Mouse (Mus musculus): ENCODE measurements around the gene Gm10681. TPM values are rescaled to one million over a fixed set of nuclear protein-coding genes. Genes with fewer than 3 reads are reported as not detected.
"Not testable (repeated sequence)": the region's sequence is repeated elsewhere in the genome, so short reads cannot be mapped to it uniquely, and the experiment has no call there.

The Gm10681 gene
- polyA plus RNA-seq, 1 experiment from 2014 or later: not detected

DNA sequence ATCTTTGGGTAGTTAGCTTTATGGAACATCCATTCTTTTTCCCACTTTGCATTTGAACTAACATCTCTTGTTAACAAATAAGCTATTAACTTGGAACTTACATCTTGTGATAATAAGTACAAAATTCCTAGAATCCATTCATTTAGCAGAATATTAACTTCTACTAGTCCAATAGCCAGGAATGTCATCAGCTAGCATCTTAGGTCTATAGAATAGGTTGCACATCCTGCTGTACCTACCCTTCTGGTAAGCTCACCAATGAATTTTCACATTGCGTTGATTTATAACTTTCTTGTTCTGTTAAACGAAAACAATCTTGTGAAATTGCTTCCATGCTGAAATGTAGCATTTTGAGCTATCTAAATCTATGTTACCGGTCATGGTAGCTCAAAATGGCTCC is 23.7 kb downstream of the Gm10681 start:
- WGBS: no CpG with 5 or more reads among the region's 3 CpGs
- H3K27ac ChIP-seq; H3K4me3 ChIP-seq; H3K27me3 ChIP-seq; H3K36me3 ChIP-seq; ATAC-seq (ENCODE audit: low FRiP score, low read depth); H3K9ac ChIP-seq; H3K4me2 ChIP-seq (replicated peaks); H3K4me1 ChIP-seq; H3K9me3 ChIP-seq: not testable (repeated sequence)

DNA sequence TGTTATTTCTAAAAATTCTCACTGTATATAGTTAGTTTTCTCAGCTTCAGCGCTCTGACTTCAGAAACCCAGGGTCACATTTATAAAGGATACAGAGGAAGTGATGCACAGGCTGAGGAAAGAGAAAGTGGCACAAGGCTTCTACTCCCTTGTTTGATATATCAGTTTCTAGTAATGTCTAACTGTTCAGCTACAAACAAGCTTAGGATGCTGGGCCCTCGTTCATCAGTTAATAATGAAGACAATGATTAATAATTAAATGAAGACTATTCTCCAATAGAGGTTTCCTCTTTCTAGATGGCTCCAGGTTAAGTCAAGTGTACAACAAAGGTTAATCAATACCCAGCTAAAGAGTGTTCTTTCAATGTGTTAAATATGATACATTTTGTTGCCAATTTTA is 24.8 kb downstream of the Gm10681 start:
- H3K4me3 ChIP-seq; H3K27me3 ChIP-seq; ATAC-seq (ENCODE audit: low FRiP score, low read depth); H3K27ac ChIP-seq; H3K4me1 ChIP-seq; H3K36me3 ChIP-seq; H3K9ac ChIP-seq; H3K4me2 ChIP-seq (replicated peaks); H3K9me3 ChIP-seq: not testable (repeated sequence)
- no CpG with 5 or more reads among the region's 2 CpGs for WGBS

DNA sequence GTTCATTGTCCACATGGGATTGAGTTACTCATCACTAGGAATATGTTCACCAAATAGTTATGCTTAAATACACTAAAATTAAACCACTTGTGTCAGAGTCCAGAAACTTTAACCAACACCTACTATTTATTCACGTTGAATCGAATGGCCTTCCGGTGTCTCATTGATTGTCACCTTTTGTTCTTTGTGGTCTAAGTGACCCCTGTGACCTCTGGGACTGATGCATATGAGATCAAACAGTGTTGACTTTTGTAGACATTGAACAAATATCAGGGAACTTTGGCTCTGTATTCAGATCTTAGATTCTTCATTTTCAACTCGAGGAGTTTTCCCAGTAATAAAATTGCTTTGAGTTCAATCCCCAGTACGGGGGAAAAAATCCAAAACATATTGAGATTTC is 27.9 kb downstream of the Gm10681 start:
- H3K36me3 ChIP-seq; H3K27ac ChIP-seq; H3K9ac ChIP-seq; H3K4me1 ChIP-seq; H3K4me3 ChIP-seq; H3K4me2 ChIP-seq (replicated peaks); H3K9me3 ChIP-seq; ATAC-seq (ENCODE audit: low FRiP score, low read depth); H3K27me3 ChIP-seq: not testable (repeated sequence)
- WGBS: no CpG with 5 or more reads among the region's 5 CpGs

DNA sequence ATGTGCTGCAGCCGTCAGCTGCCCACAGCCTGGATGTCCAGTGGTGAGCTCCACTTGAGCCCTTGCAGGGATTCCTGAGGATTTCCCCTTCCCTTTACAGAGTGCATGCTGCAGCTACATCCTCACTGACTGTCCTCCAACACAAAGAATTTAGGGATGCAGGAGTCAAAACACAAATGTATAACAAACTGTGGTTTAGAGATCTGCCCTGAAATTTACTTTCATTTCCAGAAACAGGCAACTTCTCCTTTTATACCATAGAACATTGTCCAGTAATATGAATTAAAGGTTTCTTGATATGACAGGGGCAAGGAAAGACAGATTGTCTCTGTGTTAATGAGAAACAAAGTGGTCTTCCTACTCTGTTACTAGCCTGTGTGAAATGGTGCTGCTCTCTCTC is 37.8 kb downstream of the Gm10681 start:
- not testable (repeated sequence) for H3K4me1 ChIP-seq; H3K4me2 ChIP-seq (replicated peaks); H3K27ac ChIP-seq; H3K9ac ChIP-seq; H3K4me3 ChIP-seq; H3K27me3 ChIP-seq; ATAC-seq (ENCODE audit: low FRiP score, low read depth); H3K9me3 ChIP-seq; H3K36me3 ChIP-seq
- no CpG with 5 or more reads among the region's 1 CpGs for WGBS

DNA sequence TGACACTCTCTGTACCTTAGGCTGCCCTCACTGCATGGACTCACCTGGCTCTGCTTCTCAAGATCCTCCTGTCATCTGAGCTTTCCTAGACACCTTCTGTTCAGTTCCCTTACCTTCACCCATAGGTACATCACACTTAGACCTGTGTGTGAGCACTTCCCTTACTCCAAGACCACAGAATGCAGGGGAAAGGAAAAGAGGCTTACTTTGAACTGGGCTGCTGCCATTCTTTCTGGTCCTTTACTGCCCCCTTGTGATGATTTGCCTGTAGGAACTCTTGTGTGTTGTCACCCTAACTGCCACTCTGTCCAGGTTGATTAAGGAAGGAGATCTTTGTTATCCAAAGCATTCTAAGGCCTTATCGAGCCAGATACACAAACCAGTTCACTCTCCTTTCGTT is 38.4 kb downstream of the Gm10681 start:
- H3K9me3 ChIP-seq; ATAC-seq (ENCODE audit: low FRiP score, low read depth); H3K9ac ChIP-seq; H3K4me2 ChIP-seq (replicated peaks); H3K36me3 ChIP-seq; H3K27me3 ChIP-seq; H3K4me1 ChIP-seq; H3K27ac ChIP-seq; H3K4me3 ChIP-seq: not testable (repeated sequence)
- WGBS: no CpG with 5 or more reads among the region's 2 CpGs

DNA sequence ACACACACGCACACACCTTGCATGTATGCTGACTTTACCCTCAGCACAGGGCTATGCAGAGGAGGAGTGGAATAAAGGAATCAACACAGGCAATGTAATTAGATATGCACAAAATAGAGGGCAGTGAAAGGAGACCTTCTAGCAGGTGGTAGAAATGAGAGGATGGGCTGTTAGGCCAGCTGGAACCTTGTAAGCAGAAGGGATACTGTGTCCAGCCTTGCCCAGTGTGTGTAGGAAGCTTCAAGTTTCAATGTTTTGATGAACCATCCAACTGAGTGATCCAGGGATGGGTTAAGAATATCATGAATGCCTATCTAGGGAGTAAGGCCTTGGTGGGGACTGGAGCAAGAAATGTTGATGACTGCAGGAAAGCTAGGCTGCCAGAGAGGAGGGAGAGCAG is 40.1 kb downstream of the Gm10681 start:
- no CpG with 5 or more reads among the region's 1 CpGs for WGBS
- H3K9me3 ChIP-seq; ATAC-seq (ENCODE audit: low FRiP score, low read depth); H3K4me2 ChIP-seq (replicated peaks); H3K27me3 ChIP-seq; H3K4me1 ChIP-seq; H3K4me3 ChIP-seq; H3K27ac ChIP-seq; H3K9ac ChIP-seq; H3K36me3 ChIP-seq: not testable (repeated sequence)

DNA sequence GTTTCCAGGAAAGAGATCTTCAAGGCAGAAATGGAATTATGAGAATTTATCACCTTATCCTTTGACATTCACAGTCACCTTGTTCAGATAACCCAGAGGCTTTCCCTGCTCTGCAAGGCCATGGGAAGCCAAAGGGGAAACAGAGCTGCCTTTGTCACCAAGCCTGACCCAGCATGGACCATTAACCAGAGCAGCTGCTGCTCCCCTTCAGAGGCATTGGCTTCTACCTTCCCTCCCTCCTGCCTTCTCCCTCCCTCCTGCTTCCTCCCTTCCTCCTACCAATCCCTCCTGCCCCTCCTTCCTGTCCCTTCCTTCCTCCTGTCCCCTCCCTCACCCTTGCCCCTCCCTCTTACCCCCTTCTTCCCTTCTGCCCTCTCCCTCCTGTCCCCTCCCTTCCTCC is 41.0 kb downstream of the Gm10681 start:
- H3K27me3 ChIP-seq; H3K4me3 ChIP-seq; H3K36me3 ChIP-seq; H3K27ac ChIP-seq; H3K4me1 ChIP-seq; H3K9me3 ChIP-seq; H3K9ac ChIP-seq; ATAC-seq (ENCODE audit: low FRiP score, low read depth); H3K4me2 ChIP-seq (replicated peaks): not testable (repeated sequence)

DNA sequence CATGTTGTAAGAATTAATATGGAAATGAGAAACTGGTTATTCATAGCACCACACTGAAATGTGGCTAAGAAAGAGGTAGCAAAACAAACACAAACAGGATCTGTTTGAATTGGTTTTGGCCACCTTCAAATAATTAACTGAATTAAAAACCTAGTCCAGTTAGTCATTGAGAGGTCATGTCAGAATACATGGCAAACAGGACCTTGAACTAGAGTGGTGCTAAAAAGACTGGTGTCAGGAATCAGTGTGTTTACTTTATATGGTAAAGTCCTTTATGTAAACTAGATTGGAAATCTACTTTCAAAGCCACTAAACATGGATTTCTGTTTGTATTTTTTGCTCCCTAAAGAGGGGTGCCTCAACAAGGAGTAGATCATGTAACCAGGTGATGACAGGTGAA is 63.6 kb downstream of the Gm10681 start:
- not testable (repeated sequence) for H3K36me3 ChIP-seq; H3K27me3 ChIP-seq; H3K9me3 ChIP-seq; H3K9ac ChIP-seq; ATAC-seq (ENCODE audit: low FRiP score, low read depth); H3K4me1 ChIP-seq; H3K4me3 ChIP-seq; H3K4me2 ChIP-seq (replicated peaks); H3K27ac ChIP-seq

DNA sequence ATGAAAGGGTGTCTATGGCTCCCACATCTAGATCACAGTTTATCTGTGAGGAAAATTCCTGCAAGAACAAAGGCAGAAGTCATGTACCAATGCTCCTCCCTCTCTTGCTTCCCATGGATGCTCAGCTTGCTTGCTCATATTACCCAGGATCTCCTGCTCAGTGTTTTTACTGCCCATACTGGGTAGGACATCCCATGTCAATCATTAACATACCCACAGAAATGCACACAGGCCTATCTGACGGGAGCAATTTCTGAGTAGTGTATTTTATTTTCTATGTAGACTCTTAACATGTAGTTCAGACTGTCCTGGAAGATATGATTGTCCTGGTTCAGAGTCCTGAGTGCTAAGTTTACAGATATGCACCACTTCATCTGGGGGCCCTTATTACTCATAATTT is 64.1 kb downstream of the Gm10681 start:
- H3K27me3 ChIP-seq; H3K9me3 ChIP-seq; ATAC-seq (ENCODE audit: low FRiP score, low read depth); H3K4me2 ChIP-seq (replicated peaks); H3K36me3 ChIP-seq; H3K4me1 ChIP-seq; H3K27ac ChIP-seq; H3K9ac ChIP-seq; H3K4me3 ChIP-seq: not testable (repeated sequence)
- no CpG with 5 or more reads among the region's 1 CpGs for WGBS

DNA sequence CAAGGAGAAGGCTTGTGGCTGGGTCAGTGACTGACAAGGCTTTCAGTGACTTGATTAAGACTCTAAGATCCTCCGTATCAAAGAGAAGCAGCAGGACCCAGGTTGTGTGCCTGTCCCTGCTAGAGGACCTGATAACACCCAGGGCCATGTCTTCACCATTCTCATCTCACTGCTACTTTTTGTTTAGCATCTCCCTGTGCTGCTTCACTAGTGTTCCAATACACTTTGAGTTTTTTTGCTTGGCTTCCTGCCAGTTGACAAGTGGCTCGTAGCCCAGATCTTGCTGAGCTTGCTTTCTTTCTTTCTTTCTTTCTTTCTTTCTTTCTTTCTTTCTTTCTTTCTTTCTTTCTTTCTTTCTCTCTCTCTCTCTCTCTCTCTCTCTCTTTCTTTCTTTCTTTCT is 65.8 kb downstream of the Gm10681 start:
- H3K4me3 ChIP-seq; H3K27ac ChIP-seq; H3K36me3 ChIP-seq; ATAC-seq (ENCODE audit: low FRiP score, low read depth); H3K9ac ChIP-seq; H3K27me3 ChIP-seq; H3K4me1 ChIP-seq; H3K9me3 ChIP-seq; H3K4me2 ChIP-seq (replicated peaks): not testable (repeated sequence)
- 50% methylated on average over 1 of the region's 2 CpGs for WGBS

DNA sequence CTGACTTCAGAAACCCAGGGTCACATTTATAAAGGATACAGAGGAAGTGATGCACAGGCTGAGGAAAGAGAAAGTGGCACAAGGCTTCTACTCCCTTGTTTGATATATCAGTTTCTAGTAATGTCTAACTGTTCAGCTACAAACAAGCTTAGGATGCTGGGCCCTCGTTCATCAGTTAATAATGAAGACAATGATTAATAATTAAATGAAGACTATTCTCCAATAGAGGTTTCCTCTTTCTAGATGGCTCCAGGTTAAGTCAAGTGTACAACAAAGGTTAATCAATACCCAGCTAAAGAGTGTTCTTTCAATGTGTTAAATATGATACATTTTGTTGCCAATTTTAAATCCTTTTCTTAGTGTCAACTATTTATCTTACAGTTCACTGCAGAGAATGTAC is 78.2 kb downstream of the Gm10681 start, which contains the start of gene Hsd3b4:
Gene Hsd3b4 (minus strand): TSS at position 101 of the 400 bp plus-strand sequence.
- H3K27me3 ChIP-seq; H3K9ac ChIP-seq; ATAC-seq (ENCODE audit: low FRiP score, low read depth); H3K27ac ChIP-seq; H3K36me3 ChIP-seq; H3K4me3 ChIP-seq; H3K4me1 ChIP-seq; H3K4me2 ChIP-seq (replicated peaks); H3K9me3 ChIP-seq: not testable (repeated sequence)
- WGBS: no CpG with 5 or more reads among the region's 1 CpGs

DNA sequence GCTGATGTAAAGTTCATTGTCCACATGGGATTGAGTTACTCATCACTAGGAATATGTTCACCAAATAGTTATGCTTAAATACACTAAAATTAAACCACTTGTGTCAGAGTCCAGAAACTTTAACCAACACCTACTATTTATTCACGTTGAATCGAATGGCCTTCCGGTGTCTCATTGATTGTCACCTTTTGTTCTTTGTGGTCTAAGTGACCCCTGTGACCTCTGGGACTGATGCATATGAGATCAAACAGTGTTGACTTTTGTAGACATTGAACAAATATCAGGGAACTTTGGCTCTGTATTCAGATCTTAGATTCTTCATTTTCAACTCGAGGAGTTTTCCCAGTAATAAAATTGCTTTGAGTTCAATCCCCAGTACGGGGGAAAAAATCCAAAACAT is 81.4 kb downstream of the Gm10681 start:
- H3K36me3 ChIP-seq; H3K4me1 ChIP-seq; H3K27ac ChIP-seq; H3K4me2 ChIP-seq (replicated peaks); H3K9me3 ChIP-seq; H3K9ac ChIP-seq; ATAC-seq (ENCODE audit: low FRiP score, low read depth); H3K27me3 ChIP-seq; H3K4me3 ChIP-seq: not testable (repeated sequence)
- no CpG with 5 or more reads among the region's 5 CpGs for WGBS
